Mouse (Mus musculus) brain, embryonic 14.5 days (tissue): ENCODE data around the gene Fam163b.

Experiments
- CTCF ChIP-seq: fragments of 200-500 bp; IDR thresholded peaks from 2 replicates; pipeline ENCODE4 v1.5.1; 2012; ENCODE audit warnings: inconsistent platforms, mild to moderate bottlenecking, moderate library complexity, borderline replicate concordance; ENCODE audit not compliant: insufficient read depth, insufficient read length; ENCODE audit errors: extremely low read depth
- POLR2A ChIP-seq: fragments of 200-500 bp; IDR thresholded peaks from 2 replicates; pipeline ENCODE4 v1.6.1; 2012; ENCODE audit warnings: mild to moderate bottlenecking, inconsistent platforms, borderline replicate concordance; ENCODE audit not compliant: poor library complexity, insufficient read depth, insufficient read length, severe bottlenecking; ENCODE audit errors: extremely low read depth

DNA sequence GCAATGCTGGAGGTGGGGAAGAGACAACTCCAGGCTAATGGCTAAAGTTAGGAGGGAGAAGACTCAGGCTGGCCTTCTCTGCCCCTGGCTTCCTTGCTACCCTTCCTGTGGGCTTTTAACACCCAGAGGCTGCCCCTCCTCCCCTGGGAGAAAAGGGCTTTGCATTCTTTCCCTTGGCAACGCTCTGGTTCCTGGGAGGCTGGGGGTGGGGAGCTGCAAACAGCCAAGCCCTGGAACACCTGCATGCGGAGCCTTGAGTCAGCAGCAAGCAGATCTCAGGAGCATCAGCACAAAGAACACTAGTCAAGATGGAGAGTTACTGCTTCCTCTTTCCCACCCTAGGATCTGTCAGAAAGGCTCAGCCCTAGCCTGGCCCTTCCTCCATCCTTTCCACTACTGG lies 7.2 kb upstream of the Fam163b start:
- TF ChIP-seq CTCF (no peak), POLR2A (no peak)
